Mouse (Mus musculus) cerebellum, adult (tissue): ENCODE results near the gene Birc5.

Experiments used
- ATAC-seq: cut with Nextera tagmentation; 2 replicates; pipeline ENCODE4 v1.9.2; 2017; ENCODE audit warnings: mild to moderate bottlenecking, moderate library complexity, mixed read lengths; ENCODE audit not compliant: insufficient number of reproducible peaks, low FRiP score, low TSS enrichment

Gene Birc5

DNA sequence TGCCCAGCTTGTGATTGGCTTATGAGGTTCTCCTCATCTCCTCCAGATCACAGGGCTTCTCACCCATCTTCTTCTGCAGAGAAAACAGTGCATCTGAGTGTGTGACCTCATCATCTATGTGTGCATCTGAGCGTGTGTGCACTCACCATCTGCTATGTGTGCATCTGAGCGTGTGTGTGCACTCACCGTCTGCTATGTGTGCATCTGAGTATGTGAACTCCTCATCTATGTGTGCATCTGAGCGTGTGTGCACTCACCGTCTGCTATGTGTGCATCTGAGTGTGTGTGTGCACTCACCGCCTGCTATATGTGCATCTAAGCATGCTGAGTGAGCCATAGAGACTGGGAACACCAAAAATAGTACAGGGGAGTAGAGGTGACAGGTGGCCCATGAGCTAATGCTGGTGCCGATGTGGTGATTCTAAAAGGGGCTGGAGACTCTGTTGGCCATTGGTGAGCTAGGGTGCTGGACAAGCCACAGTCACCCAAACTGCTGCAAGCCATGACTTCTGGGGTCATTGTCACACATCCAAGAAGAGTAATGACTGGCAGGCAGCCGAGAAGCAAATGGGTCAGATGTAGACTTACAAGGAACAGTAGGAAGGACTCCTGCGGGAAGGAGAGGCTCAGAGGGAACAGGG, 31.4 kb downstream of the Birc5 start:
- peak; percentile 37; the same call in 1 of the 2 replicates for ATAC-seq

DNA sequence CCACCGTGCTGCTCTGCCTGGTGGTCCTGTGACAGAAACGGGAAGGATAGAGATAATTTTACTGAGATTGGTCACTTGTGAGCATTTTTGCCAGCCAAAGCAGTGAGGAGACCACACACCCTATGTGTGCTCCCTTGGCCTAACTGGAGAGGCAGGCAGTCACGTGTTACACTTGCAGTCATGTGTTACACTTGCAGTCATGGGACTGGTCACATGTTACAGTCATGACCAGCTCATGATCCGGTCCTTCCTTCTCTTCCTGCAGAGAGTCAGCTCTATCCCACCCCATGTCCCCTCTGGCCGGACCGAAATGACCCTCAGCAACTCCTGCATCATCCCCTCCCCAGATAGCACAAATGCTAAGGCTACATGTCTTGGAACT, 31.9 kb downstream of the Birc5 start:
- ATAC-seq: no peak

DNA sequence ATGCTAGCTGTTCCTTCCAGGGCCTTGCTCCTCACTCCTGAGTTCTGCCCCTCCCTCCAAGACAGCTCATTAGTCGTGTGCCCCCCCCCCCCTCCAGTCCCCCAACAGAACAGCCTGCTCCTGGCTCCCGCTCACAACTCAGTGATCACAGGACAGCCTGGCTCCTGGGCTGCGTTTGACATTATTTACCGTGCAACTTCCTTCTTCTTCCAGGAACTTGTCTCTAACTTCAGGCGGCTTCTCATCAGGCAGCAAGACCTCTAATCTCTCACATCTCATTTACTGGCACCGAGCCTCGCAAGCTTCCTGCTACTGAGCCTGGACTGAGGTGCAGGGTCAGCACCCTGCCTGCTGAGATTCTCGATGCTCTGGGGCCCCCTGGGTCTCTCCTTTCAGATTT, 32.7 kb downstream of the Birc5 start:
- no peak for ATAC-seq

DNA sequence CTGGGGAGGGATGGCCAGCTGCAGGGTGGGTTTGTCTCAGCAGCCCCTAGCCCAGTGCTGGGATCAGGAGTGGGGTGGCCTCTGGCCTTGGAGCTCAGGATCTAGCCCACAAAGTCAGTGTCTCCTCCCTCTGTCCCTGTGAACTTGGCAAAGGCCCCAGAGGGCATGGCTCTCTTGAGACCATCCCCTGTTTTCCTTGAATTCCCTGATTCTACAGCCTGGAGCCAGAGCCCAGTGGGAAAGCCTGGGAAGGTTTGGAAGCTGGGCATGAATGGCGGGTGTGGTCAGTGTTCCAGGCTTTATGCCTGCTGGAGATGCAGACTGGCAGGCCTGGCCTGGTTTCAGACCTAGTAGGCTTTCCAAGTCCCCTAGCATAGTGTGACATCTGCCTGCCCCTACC, 33.2 kb downstream of the Birc5 start:
- no peak for ATAC-seq

- no peak for ATAC-seq
These were observed 36.9 kb downstream of the Birc5 start for GRCm38 (mm10) chr11:117886000-117886399.

- ATAC-seq: no peak
These were observed 39.3 kb downstream of the Birc5 start for GRCm38 (mm10) chr11:117888168-117888852.

- ATAC-seq: no peak
These were observed 40.1 kb downstream of the Birc5 start for GRCm38 (mm10) chr11:117888853-117889822.

DNA sequence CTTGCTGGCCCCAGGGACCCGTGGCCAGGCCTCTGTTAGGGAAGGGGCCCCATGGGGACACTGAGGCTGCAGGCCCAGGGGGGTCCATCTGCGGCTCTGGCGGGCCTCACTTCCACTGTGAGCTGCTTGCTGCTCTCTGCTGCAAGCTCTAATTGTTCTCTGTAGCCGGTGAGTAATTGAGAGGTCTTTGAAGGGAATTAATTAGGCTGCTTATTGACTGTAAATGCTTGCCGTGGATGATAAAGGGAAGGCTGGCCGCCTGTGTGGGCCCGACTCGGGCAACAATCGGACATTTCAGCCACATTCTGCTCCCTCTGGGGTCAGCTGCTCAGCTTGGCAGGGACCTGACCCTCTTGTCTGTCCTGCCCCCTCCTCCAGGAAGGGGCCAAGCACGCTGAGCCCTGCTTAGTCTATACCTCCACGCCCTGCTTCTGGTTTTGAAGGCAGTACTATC, 40.9 kb downstream of the Birc5 start:
- no peak for ATAC-seq

- no peak for ATAC-seq
These were observed 41.6 kb downstream of the Birc5 start for GRCm38 (mm10) chr11:117890519-117891282.

GRCm38 (mm10) chr11:117891581-117892175, 42.6 kb downstream of the Birc5 start:
- no peak for ATAC-seq

- no peak for ATAC-seq
These were observed 43.1 kb downstream of the Birc5 start for GRCm38 (mm10) chr11:117892199-117892598.

GRCm38 (mm10) chr11:117894676-117895075, 45.6 kb downstream of the Birc5 start:
- ATAC-seq: no peak

GRCm38 (mm10) chr11:117896533-117896932, 47.5 kb downstream of the Birc5 start:
- ATAC-seq: no peak

- no peak for ATAC-seq
These were observed 53.2 kb downstream of the Birc5 start for GRCm38 (mm10) chr11:117902282-117902681.

GRCm38 (mm10) chr11:117904442-117904841, 55.4 kb downstream of the Birc5 start:
- no peak for ATAC-seq
